Mouse (Mus musculus) urinary bladder, postnatal 4 days (tissue): Measurements from ENCODE around the gene Mterf2.
A peak's percentile ranks its signal among the peaks of the same experiment; 100 is the strongest.

Source experiments
- DNase-seq, 2 experiments: peaks; one replicate each; pipeline ENCODE4 v3.0.0; 2021 to 2022; ENCODE audit warnings: low spot score in 2 of 2

Mterf2 gene

DNA sequence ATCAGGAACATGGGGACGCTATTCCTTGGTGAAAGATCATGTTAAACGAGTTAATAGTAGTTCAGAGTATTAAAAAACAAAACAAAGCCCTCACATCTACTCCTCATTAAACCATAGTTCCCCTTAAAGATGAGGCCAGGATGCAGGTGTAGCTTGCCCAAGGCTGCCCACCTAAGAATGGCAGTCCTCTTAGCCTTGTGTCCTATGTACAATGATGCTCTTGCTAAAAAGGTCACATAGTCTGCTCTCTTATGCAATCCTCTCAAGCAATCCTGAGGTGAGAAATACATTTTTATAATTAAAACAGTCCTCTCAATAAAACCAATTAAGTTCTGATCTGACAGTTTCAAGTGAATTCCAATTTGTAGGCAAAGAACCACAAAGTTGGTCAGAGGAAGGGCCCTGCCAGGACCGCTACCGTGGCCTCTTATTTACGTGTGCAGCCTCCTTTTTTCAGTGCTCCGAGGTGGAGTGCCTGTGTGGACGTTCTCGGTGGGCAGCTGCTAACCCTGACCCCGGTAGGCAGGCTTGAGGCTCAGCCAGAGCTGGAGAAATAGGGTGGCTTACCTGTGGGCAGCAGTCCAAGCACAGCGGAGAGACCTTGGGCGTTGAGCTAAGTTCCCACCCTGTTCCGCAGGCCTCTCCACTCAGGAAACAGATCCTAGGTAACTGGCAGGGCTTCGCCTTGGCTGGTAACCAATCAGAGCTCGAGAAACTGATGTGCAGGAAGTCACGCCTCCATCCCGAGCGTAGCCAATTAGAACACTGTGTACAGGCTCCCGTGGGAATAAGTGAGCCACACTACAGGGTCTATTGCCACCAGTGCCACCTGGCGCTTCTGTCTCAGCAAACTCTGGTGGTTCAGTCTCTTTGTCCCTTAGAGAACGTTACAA lies at the start of gene Mterf2:
TSS of gene Mterf2 (minus strand) at position 633 of the 893 bp plus-strand sequence.
- peak; percentile 86 to 88 for DNase-seq

DNA sequence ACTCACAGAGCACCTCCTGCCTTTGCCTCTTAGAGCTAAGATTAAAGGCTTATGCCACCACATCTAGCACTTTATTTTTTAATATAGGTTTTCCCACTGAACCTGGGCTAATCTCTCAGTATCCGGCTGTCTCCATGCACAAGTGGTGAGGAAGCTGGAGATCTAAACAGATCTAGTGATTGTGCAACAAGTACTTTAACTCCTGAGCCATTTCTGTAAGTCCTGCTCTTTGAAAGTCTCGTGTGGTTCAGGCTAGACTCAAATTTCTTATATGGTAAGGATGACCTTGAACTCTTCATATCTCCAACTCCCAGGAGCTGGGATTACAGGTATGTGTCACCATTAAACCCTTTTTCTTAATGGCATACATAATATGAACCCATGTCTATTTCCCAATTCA lies 48.8 kb upstream of the Mterf2 start:
- no peak for DNase-seq

DNA sequence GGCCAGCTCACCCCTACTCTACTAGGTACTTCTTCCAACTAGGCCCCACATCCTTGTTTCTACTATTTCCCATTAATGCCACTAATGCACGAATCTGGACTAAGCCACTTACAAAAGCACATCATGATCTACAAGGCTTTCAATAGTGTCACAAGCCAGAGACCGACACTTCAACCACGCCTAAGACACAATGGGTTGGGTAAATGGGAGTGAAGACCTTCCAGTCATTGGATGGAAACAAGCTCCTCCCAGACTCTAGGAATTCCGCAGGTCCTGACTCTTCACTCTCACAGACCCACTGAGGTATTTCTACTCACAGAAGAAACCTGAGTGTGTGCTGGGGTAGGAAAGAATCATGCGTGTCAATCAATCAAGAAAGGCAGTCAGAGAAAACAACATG lies 37.5 kb upstream of the Mterf2 start:
- DNase-seq, result no peak

DNA sequence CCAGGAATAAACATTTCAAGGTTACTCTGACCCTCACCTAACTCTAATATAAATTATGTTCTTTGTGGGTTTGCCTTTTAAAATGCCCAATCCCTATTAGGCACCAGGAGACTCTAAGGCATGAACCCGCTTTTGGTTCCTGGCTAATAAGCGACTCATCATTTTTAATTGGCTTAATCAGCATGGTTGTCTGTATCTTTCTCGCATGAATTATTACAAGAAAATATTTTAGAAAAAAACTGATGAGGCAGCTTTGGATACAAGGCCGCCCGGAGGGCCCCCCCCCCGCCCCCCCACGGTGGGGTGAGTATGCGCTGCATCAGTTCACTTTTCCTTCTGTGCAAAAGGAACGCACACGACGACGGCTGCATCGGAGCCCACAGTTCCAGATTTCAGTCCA lies 37.0 kb upstream of the Mterf2 start:
- no peak for DNase-seq

DNA sequence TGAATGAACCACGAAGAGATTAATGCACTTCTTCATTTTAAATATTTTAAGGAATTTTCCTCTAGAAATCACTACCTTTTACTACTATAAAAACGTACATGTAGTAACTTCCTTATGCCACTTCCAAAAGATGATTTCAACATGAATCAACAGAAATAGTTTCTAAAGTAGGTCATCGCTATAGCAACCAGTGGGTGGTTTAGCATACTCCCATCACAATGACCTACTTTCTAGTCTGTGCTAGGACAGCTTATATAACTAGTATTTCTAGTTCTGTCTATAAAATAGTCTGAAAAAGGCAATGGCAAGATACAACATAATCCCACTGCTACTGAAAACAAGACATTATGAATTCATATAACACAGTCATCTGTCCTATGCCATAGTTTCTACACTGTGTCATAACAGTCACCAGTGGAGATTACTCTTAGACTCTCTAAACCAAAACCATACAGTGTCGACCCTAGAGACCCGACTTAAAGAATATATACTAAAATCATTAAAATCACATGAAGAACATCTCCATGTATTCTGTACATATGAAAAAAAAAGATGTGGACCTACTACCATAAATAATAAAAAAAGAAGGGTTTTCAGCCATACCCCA lies 34.0 kb upstream of the Mterf2 start:
- DNase-seq, result no peak

DNA sequence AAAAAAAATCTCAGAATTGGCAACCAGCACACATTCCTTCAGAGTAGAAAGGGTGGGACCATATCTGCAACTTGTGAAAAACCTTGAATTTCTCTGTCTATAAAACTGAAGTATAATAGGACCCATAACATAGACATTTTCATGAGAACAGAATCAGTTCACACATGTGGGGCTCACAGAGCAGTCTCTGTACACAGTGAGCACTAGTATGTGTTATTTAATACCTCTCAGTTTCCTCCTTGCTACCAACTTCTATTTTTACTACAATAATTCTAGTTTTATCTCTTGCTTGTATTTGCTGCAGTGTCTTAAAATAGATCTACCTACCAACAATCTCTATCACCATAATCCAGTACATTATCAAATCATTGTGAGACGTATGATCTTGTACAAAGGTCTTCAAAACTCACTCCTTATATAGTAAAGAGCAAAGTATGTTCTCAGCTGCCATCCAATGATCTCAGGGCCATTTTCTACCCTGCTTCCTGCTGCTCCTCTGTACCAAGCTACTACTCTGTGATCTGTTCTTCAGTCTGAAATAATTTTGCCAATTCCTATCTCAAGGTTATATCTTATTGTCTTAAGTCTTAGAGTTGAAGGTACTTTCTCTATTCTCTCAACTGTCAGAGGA lies 32.3 kb upstream of the Mterf2 start:
- DNase-seq, result no peak

DNA sequence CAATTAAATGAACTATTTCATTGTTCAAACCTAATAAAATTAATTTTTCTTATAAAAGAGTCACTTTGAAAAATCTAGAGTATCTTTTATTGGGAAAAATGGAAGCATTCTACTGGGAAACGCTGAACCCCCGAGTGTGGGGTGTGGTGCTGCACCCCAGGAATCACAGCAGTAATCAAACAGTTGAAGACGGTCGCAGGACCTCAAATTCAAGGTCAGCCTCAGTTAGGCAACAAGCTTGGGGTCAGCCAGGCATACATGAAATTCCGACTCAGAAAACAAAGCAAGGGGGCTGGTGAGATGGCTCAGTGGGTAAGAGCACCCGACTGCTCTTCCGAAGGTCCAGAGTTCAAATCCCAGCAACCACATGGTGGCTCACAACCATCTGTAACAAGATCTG lies 29.6 kb upstream of the Mterf2 start:
- DNase-seq, result no peak

DNA sequence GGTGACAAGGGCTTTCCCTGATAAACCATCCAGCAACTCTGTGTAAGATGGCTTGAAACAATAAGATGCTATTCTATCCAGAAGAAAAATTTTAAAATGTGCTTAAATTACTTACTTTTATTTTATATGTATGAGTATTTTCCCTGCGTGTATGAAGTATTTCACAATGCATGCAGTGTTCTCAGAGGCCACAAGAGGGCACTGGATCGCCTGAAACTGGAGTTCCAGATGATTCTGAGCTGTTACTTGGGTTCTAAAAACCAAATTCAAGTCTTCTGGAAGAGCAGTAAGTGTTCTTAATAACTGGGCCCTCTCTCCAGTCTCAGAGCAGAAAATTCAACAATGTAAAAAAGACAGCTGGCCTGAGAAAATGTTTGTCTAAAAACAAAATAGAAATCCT lies 26.4 kb upstream of the Mterf2 start:
- no peak for DNase-seq

DNA sequence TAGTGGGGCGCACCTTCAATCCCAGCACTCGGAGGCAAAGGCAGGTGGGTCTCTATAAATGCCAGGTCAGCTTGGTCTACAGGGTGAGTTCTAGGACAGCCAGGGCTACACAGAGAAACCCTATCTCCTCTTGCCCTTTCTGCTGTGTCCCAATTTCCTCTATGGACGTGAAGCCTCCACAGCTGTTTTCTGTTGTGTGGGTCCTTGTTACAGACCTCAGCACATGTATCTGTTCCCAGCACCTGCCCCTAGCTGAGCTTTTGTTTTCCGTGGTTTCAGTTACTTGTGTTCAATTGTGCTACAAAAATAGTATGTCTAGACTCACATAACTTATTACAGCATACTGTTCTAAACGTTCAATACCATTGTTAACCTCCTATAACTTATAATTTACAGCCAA lies 21.4 kb upstream of the Mterf2 start:
- no peak for DNase-seq

DNA sequence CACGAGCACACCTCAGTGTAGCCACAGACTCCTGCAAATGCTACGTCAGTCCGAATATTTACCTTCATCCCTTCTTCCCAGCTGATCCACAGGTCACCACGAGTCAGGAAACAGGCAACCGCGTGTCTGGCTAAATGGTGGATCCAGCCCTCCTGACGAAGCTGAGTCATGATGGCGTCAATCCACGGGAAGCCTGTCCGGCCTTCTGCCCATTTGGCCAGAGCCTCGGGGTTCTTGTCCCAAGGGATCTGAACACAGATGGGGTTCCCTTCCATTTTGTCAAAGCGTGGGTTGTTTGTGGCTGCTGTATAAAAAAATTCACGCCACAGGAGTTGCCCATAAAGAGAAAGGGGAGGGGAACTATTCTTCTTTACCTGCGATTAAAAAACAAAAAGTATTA lies 18.5 kb upstream of the Mterf2 start:
- DNase-seq, result no peak

DNA sequence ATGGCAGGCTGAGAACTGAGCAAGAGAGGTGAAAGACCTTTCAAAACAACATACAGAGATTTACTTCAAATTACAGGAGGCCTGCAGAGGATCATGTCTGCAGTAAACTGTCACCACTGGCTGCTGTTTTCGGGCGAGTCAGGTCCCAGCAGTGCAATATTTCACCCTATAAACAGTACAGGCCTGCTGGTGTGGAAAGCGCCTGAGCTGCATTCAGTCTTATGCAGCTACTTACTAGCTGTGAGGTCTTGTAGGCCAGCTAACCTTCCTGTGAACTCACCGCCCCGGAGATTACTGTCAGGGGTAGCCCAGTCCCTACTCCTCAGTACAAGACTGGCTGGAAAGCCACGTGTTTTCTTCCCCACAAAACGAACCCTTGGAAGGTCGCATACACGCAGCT lies 13.6 kb upstream of the Mterf2 start:
- no peak for DNase-seq

DNA sequence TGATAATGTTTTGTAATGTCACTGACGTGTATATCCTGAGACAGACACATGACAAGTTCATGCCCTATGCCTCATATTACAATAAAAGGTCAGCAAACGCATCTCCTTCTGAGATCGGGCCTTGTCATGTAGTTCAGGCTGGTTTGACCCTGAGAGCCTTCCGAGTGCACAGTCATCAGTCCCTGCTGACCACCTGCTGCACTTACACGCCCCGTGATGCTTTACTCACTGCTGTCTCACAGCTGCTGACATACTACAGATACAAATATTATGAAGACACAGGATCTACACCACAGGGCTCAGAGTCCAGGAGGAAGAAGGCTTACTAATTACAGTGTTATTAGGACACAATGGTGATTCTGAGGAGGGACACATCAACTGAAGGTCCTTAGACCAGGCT lies 8.7 kb upstream of the Mterf2 start:
- no peak for DNase-seq

DNA sequence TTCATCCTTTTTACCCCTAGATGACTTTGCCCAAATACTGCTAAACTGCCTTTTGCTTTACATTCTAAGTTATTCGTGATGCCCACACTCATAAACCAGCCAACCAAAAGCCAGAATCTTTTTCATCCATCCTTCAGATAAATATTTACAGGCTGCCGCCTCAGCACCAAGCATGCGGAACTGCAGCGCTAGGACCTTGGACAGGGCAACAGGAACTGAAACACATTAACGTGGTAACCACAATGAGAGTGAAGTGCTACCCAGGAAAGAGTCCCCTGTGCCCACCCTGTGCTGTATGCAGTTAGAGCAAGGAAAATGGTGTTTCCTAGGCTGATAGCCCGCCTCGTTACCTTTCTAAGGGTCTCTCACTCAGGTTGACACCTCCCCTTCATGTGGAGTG lies 626 bp upstream of the Mterf2 start:
- DNase-seq, result no peak

DNA sequence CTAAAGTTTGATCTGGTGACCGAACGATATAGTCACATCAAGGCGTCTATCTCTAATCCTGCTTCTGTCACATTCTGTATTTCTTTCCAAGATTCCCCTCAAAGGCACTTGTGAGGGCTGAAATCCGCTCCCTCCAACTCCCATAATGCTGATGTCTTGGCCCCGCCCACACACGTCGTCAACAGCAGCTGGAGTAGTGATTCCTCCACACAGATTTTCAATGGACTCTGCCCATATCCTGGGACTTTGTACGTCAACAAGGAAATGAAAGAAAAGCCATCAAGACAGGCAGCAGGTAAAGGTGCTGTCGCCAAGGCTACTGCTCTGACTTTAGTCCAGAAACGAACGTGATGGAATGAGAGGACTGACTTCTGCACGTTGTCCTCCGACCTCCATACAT lies 2.6 kb downstream of the Mterf2 start:
- DNase-seq, result no peak

DNA sequence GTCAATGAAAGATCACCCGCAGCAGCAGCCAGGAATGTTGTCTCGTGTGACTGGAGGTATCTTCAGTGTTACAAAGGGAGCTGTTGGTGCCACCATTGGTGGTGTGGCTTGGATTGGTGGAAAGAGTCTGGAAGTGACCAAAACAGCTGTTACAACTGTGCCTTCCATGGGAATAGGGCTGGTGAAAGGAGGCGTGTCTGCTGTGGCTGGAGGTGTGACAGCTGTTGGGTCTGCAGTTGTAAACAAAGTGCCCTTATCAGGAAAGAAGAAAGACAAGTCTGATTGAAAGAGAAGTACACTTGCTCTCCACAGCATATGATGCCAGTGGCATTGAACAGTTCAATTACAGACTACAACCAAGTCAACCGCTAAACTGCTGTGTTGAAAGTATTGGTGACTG lies 13.4 kb downstream of the Mterf2 start:
- no peak for DNase-seq

DNA sequence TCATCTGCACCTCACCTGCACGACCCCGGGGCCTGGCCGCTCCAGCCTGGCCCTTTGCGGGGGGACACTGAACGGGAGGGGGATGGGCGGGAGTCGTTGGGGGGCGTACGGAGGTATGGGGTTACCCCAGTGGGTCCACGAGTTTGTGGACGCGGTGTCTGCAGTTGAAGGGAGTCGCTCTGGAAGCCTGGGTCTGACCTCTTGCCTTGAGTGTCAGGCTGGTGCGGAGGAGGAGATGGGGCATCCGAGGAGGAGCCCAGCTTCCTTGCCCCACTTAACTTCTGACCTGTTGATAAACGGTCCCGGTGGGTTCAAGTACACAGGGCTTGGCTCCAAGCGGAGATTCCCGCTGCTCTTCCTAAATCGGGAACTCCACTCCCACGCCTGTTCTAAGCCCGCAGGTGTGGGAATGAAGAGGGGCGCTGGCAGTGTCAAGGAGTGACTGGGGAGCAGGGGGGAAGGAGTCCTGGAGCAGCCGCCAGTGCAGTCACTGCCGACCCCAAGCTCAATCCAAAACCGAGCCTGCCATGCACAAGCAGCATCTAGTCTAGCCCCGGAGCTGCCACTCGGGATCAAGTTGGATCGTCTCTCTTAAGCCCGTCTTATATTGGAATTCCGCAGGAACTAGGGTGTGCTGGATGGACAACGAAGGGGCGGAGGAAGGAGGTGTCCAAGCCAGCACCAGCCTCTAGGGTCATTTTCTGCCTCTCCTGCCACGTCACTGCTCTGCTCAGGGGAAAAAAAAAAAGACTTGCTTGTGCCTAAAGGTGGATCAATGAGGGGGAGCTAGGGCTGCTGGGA lies 24.5 kb downstream of the Mterf2 start:
- DNase-seq, result peak in 1 of 2 experiments; percentile 19

DNA sequence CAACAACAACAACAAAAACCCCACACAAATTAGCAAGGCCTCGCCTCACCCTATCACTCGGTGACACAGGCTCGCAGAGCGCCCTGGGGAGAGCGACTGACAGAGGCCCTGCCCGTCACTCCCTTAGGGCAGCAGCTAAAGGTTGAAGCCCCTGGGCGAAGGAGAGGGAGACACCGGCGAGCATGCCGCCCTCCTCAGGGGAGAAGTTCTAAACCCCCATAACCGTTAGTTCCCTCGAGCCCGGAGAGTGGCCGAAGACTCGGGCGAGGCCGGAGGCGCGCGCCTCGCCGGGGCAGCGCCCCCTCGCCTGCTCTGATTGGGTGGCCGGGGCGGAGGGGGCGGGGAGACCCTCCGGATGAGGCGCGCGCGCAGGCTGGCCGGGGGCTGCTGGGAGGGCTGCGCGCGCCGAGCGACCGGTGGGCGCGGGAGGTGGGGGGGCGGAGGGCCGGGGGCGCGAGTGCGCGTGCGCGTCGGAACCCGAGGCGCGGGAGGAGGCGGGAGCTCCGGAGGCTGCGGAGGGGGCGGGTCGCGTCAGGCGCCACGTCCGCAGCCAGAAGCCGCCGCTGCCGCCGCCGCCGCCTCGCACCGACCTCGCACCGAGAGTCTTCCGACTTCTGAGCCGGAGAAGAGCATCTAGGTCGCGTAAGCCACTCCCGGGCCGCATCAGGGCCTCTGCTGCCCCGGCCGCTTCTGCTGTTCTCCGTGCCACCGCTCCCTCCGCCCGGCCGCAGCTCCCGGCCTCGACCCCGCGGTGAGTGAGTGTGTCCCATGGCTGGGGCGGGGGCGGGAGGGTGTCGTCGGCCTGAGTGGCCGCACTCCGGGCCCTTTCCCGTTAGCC lies 25.4 kb downstream of the Mterf2 start, which contains the start of the genes Fhl4 and Tmem263:
TSS of gene Fhl4 (minus strand) at position 249 of the 838 bp plus-strand sequence.
TSS of gene Tmem263 (plus strand) at position 381 of the 838 bp plus-strand sequence.
- peak; percentile 85 to 86 for DNase-seq

DNA sequence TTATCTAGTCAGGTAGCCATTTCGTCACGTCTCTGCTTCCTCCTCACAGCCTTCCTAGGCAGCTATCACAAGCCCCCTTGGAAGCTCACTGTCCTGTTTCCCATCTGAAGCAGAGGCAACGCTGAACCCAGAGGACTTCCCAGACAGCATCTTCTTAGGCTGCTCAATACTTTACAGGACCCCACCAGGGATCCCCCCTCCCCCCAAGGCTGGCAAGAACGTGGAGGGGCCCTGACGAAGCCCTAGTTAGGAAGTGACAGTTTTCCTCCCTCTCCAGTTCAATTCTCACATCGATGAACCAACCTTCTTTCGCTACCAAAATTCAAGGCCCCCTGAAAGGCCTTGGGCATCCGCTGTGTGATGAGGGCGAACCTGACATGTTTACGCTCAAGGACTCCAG lies 26.0 kb downstream of the Mterf2 start:
- DNase-seq, result no peak

DNA sequence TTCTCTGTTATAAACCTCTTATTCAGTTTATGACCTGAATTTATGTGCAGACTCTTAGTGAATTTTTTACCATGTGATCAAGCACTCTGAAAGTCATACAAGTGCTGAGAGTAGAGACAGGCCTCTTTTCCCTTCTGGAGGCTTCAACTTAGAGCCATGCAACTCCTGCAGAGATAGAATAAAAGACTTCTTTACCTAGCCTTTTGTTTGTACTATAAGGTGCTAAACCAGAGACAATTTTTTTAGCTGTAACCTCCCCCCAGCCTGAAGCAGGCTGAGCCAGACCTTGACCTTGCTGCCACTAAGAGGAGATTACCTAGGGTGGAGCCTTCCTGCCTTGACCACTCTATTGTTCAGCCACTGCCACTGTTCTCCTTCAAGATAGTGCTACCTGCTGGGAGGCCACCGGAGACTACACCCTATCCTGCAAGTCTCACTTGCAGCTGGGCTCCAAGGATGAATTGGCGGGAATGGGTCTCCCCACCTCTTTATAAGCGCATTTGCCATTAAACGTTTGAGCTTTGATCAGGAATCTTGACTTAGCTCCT lies 56.1 kb downstream of the Mterf2 start:
- no peak for DNase-seq
